Mouse (Mus musculus): Measurements from ENCODE around the gene 1700020L24Rik. TPM values are rescaled to one million over a fixed set of nuclear protein-coding genes. Genes with fewer than 3 reads are reported as not detected.

The 1700020L24Rik gene
- not detected in 2 replicates for polyA plus RNA-seq (2015; fragmentation: Nextera tagmentation; extraction: Ambion mirVana)

GRCm38 (mm10) chr11:83437377-83437776 is at the start of gene 1700020L24Rik:
1700020L24Rik (plus strand) TSS chr11:83437677.
- 95% methylated on average over 1 of the region's 1 CpGs for WGBS
- no peak for ATAC-seq
- Histone ChIP-seq H3K4me3 (no peak within 1 kb of the TSS), H3K27ac (no peak within 1 kb of the TSS), H3K4me2 (no peak within 1 kb of the TSS), H3K9me3 (replicated peaks) (no peaks in the 10 kb centered on the region), H3K9ac (no peak within 1 kb of the TSS), H3K36me3 (ENCODE audit: poor library complexity, severe bottlenecking) (no peaks in the 10 kb centered on the region), H3K27me3 (peaks cover 16% of the 10 kb centered on the region), H3K4me1 (0 out of 2 replicates have a peak, but pooled peaks cover under 1% of the 10 kb centered on the region)

- peaks cover 20% of the 10 kb centered on the region for H3K4me1 ChIP-seq
- H3K9ac ChIP-seq, result no peak overlapping the region
- no peak overlapping the region for H3K27ac ChIP-seq
- H3K27me3 ChIP-seq, result no peaks in the 10 kb centered on the region
- ATAC-seq, result no peak
- H3K36me3 ChIP-seq (ENCODE audit: poor library complexity, severe bottlenecking), result peaks cover 52% of the 10 kb centered on the region
- no peak overlapping the region for H3K4me3 ChIP-seq
- no peak overlapping the region for H3K4me2 ChIP-seq
- H3K9me3 ChIP-seq (replicated peaks), result no peaks in the 10 kb centered on the region
- 92% methylated on average over 4 of the region's 4 CpGs for WGBS
Observed at GRCm38 (mm10) chr11:83393062-83393461, 44.4 kb upstream of the 1700020L24Rik start.

GRCm38 (mm10) chr11:83394802-83395439 is 42.6 kb upstream of the 1700020L24Rik start:
- Histone ChIP-seq H3K27me3 (no peaks in the 10 kb centered on the region), H3K27ac (peak overlapping the region; percentile 72), H3K9ac (peak overlapping the region; percentile 40), H3K9me3 (replicated peaks) (no peaks in the 10 kb centered on the region), H3K36me3 (ENCODE audit: poor library complexity, severe bottlenecking) (peaks cover 58% of the 10 kb centered on the region), H3K4me3 (no peak overlapping the region), H3K4me2 (no peak overlapping the region), H3K4me1 (peaks cover 20% of the 10 kb centered on the region)
- WGBS, result 8% methylated on average over 6 of the region's 6 CpGs
- ATAC-seq, result peak; percentile 89

- Histone ChIP-seq H3K9me3 (replicated peaks) (no peaks in the 10 kb centered on the region), H3K4me3 (no peak overlapping the region), H3K36me3 (ENCODE audit: poor library complexity, severe bottlenecking) (peaks cover 43% of the 10 kb centered on the region), H3K4me1 (peaks cover 20% of the 10 kb centered on the region), H3K4me2 (no peak overlapping the region), H3K27ac (no peak overlapping the region), H3K9ac (no peak overlapping the region), H3K27me3 (no peaks in the 10 kb centered on the region)
- 94% methylated on average over 7 of the region's 7 CpGs for WGBS
- ATAC-seq, result no peak
Observed at GRCm38 (mm10) chr11:83397626-83398025, 39.9 kb upstream of the 1700020L24Rik start.

- H3K27me3 ChIP-seq, result no peaks in the 10 kb centered on the region
- 74% methylated on average over 5 of the region's 5 CpGs for WGBS
- no peak overlapping the region for H3K4me2 ChIP-seq
- peaks cover 44% of the 10 kb centered on the region for H3K36me3 ChIP-seq (ENCODE audit: poor library complexity, severe bottlenecking)
- H3K9ac ChIP-seq, result no peak overlapping the region
- no peak overlapping the region for H3K27ac ChIP-seq
- no peak for ATAC-seq
- no peaks in the 10 kb centered on the region for H3K9me3 ChIP-seq (replicated peaks)
- H3K4me1 ChIP-seq, result peaks cover 20% of the 10 kb centered on the region
- H3K4me3 ChIP-seq, result no peak overlapping the region
Observed at GRCm38 (mm10) chr11:83398724-83399123, 38.8 kb upstream of the 1700020L24Rik start.

GRCm38 (mm10) chr11:83403787-83404186 is 33.7 kb upstream of the 1700020L24Rik start:
- Histone ChIP-seq H3K27ac (no peak overlapping the region), H3K9ac (no peak overlapping the region), H3K9me3 (replicated peaks) (no peaks in the 10 kb centered on the region), H3K4me2 (no peak overlapping the region), H3K36me3 (ENCODE audit: poor library complexity, severe bottlenecking) (peaks cover 34% of the 10 kb centered on the region), H3K4me1 (no peaks in the 10 kb centered on the region), H3K27me3 (no peaks in the 10 kb centered on the region), H3K4me3 (no peak overlapping the region)
- 77% methylated on average over 7 of the region's 7 CpGs for WGBS
- no peak for ATAC-seq

- H3K9me3 ChIP-seq (replicated peaks), result no peaks in the 10 kb centered on the region
- H3K4me3 ChIP-seq, result no peak overlapping the region
- no peaks in the 10 kb centered on the region for H3K27me3 ChIP-seq
- H3K27ac ChIP-seq, result no peak overlapping the region
- H3K9ac ChIP-seq, result no peak overlapping the region
- 74% methylated on average over 3 of the region's 3 CpGs for WGBS
- no peak for ATAC-seq
- peaks cover 27% of the 10 kb centered on the region for H3K36me3 ChIP-seq (ENCODE audit: poor library complexity, severe bottlenecking)
- H3K4me2 ChIP-seq, result no peak overlapping the region
- H3K4me1 ChIP-seq, result peaks cover 13% of the 10 kb centered on the region
Observed at GRCm38 (mm10) chr11:83406391-83406790, 31.1 kb upstream of the 1700020L24Rik start.

GRCm38 (mm10) chr11:83408242-83408641 is 29.2 kb upstream of the 1700020L24Rik start:
- H3K4me2 ChIP-seq, result no peak overlapping the region
- H3K4me3 ChIP-seq, result no peak overlapping the region
- WGBS, result 49% methylated on average over 8 of the region's 8 CpGs
- H3K9me3 ChIP-seq (replicated peaks), result no peaks in the 10 kb centered on the region
- H3K9ac ChIP-seq, result no peak overlapping the region
- ATAC-seq, result no peak
- H3K27ac ChIP-seq, result no peak overlapping the region
- peaks cover 13% of the 10 kb centered on the region for H3K4me1 ChIP-seq
- peaks cover 16% of the 10 kb centered on the region for H3K36me3 ChIP-seq (ENCODE audit: poor library complexity, severe bottlenecking)
- H3K27me3 ChIP-seq, result peaks cover 4% of the 10 kb centered on the region; the same call in 1 of the 2 replicates

GRCm38 (mm10) chr11:83409087-83409754 is 28.3 kb upstream of the 1700020L24Rik start, which contains the start of gene Rasl10b:
Rasl10b (plus strand) TSS chr11:83409137.
- H3K4me1 ChIP-seq, result peaks cover 13% of the 10 kb centered on the region
- 1% methylated on average over 22 of the region's 44 CpGs for WGBS
- H3K9me3 ChIP-seq (replicated peaks), result no peaks in the 10 kb centered on the region
- H3K27me3 ChIP-seq, result peaks cover 4% of the 10 kb centered on the region; the same call in 1 of the 2 replicates
- H3K9ac ChIP-seq, result peak within 1 kb of the TSS; percentile 94
- H3K27ac ChIP-seq, result peak within 1 kb of the TSS; percentile 40; the same call in 1 of the 2 replicates
- peak within 1 kb of the TSS; percentile 92 for H3K4me2 ChIP-seq
- peak; percentile 85 for ATAC-seq
- peaks cover 6% of the 10 kb centered on the region; the same call in 1 of the 2 replicates for H3K36me3 ChIP-seq (ENCODE audit: poor library complexity, severe bottlenecking)
- H3K4me3 ChIP-seq, result peak within 1 kb of the TSS; percentile 91

GRCm38 (mm10) chr11:83409792-83410291 is 27.6 kb upstream of the 1700020L24Rik start:
- Histone ChIP-seq H3K9me3 (replicated peaks) (no peaks in the 10 kb centered on the region), H3K27ac (peak overlapping the region; percentile 40; the same call in 1 of the 2 replicates), H3K9ac (peak overlapping the region; percentile 94), H3K4me2 (peak overlapping the region; percentile 92), H3K36me3 (ENCODE audit: poor library complexity, severe bottlenecking) (no peaks in the 10 kb centered on the region), H3K4me3 (peak overlapping the region; percentile 91), H3K4me1 (peaks cover 13% of the 10 kb centered on the region), H3K27me3 (peaks cover 4% of the 10 kb centered on the region; the same call in 1 of the 2 replicates)
- ATAC-seq, result peak; percentile 54
- under 1% methylated on average over 18 of the region's 40 CpGs for WGBS

GRCm38 (mm10) chr11:83410510-83410909 is 27.0 kb upstream of the 1700020L24Rik start:
- H3K4me3 ChIP-seq, result peak overlapping the region; percentile 91
- no peaks in the 10 kb centered on the region for H3K9me3 ChIP-seq (replicated peaks)
- peak overlapping the region; percentile 92 for H3K4me2 ChIP-seq
- no peaks in the 10 kb centered on the region for H3K36me3 ChIP-seq (ENCODE audit: poor library complexity, severe bottlenecking)
- peaks cover 13% of the 10 kb centered on the region for H3K4me1 ChIP-seq
- no peak overlapping the region for H3K27ac ChIP-seq
- 30% methylated on average over 6 of the region's 6 CpGs for WGBS
- no peak for ATAC-seq
- H3K9ac ChIP-seq, result peak overlapping the region; percentile 94
- H3K27me3 ChIP-seq, result peaks cover 4% of the 10 kb centered on the region; the same call in 1 of the 2 replicates

GRCm38 (mm10) chr11:83417080-83417479 is 20.4 kb upstream of the 1700020L24Rik start:
- Histone ChIP-seq H3K4me2 (no peak overlapping the region), H3K4me1 (peaks cover 20% of the 10 kb centered on the region), H3K9ac (no peak overlapping the region), H3K9me3 (replicated peaks) (no peaks in the 10 kb centered on the region), H3K27me3 (peaks cover 48% of the 10 kb centered on the region), H3K27ac (no peak overlapping the region), H3K36me3 (ENCODE audit: poor library complexity, severe bottlenecking) (no peaks in the 10 kb centered on the region), H3K4me3 (no peak overlapping the region)
- WGBS, result 8% methylated on average over 5 of the region's 5 CpGs
- ATAC-seq, result no peak
